ENCODE assay signal across 8 mouse cellular contexts in genomic region chr1:36744268-36744944, GRCm38 (mm10). TPM values are rescaled to one million over a fixed set of nuclear protein-coding genes. Genes with fewer than 3 reads are reported as not detected.
DNase-seq lines count a peak whose midpoint lies in the region; ATAC-seq and TF ChIP-seq lines count a peak whose summit lies in the region.

No protein-coding gene starts in this region.

- ATAC-seq in midbrain, embryonic 12.5 days (ENCODE audit: low FRiP score, low read depth) = peak; percentile 78

- no peaks in the 10 kb centered on the region for H3K79me2 ChIP-seq in heart, adult 2 months (replicated peaks; ENCODE audit: control insufficient read depth, insufficient read depth, low read length)

- H3K36me3 ChIP-seq in heart, adult 2 months (ENCODE audit: control insufficient read depth, insufficient read depth, low read length) = no peaks in the 10 kb centered on the region
- H3K36me3 ChIP-seq in kidney, adult 2 months (ENCODE audit: control insufficient read depth, insufficient read depth, low read length) = no peaks in the 10 kb centered on the region
- H3K36me3 ChIP-seq in limb, embryonic 10.5 days = no peaks in the 10 kb centered on the region
- no peaks in the 10 kb centered on the region for H3K36me3 ChIP-seq in midbrain, embryonic 12.5 days
- no peaks in the 10 kb centered on the region for H3K36me3 ChIP-seq in small intestine, adult 2 months (ENCODE audit: control insufficient read depth, insufficient read depth, low read length)

- 27% methylated on average over 17 of the region's 17 CpGs for WGBS in heart, adult 2 months
- WGBS in kidney, adult 2 months = 21% methylated on average over 17 of the region's 17 CpGs
- 29% methylated on average over 17 of the region's 17 CpGs for WGBS in limb, embryonic 10.5 days
- 25% methylated on average over 17 of the region's 17 CpGs for WGBS in midbrain, embryonic 12.5 days
- 19% methylated on average over 17 of the region's 17 CpGs for WGBS in small intestine, adult 2 months

- no peaks in the 10 kb centered on the region; the same call in 1 of the 2 replicates for H3K4me1 ChIP-seq in heart, adult 2 months (ENCODE audit: control insufficient read depth, insufficient read depth, low read length)
- no peaks in the 10 kb centered on the region for H3K4me1 ChIP-seq in kidney, adult 2 months (ENCODE audit: control insufficient read depth, insufficient read depth, low read length)
- peaks cover 10% of the 10 kb centered on the region for H3K4me1 ChIP-seq in limb, embryonic 10.5 days
- peaks cover 9% of the 10 kb centered on the region for H3K4me1 ChIP-seq in midbrain, embryonic 12.5 days
- H3K4me1 ChIP-seq in small intestine, adult 2 months (ENCODE audit: control insufficient read depth, insufficient read depth, insufficient read length, low read length) = no peaks in the 10 kb centered on the region

- intact Hi-C loops in heart, adult 2 months (cut with DNase I) = no loop called here

- H3K27ac ChIP-seq in heart, adult 2 months = no peak overlapping the region
- no peak overlapping the region for H3K27ac ChIP-seq in kidney, adult 2 months (ENCODE audit: insufficient read depth, low read depth, low read length)
- no peak overlapping the region for H3K27ac ChIP-seq in limb, embryonic 10.5 days
- no peak overlapping the region for H3K27ac ChIP-seq in midbrain, embryonic 12.5 days (replicated peaks)
- no peak overlapping the region for H3K27ac ChIP-seq in small intestine, adult 2 months (ENCODE audit: insufficient read depth, low read depth, low read length)

- H3K4me3 ChIP-seq in heart, adult 2 months = no peak overlapping the region
- H3K4me3 ChIP-seq in kidney, adult 2 months (ENCODE audit: insufficient read depth, low read depth, low read length) = no peak overlapping the region
- peak overlapping the region; percentile 17; the same call in 1 of the 2 replicates for H3K4me3 ChIP-seq in limb, embryonic 10.5 days
- peak overlapping the region; percentile 32 for H3K4me3 ChIP-seq in midbrain, embryonic 12.5 days
- H3K4me3 ChIP-seq in small intestine, adult 2 months (ENCODE audit: low read depth, low read length) = peak overlapping the region; percentile 31

- TF ChIP-seq CTCF in heart, adult 2 months (IDR thresholded peaks at IDR 0.05) = peak; percentile 81
- TF ChIP-seq CTCF in kidney, adult 2 months (conservative IDR thresholded peaks at IDR 0.05; ENCODE audit: insufficient read depth, insufficient read length, low read depth, low read length) = peak; percentile 81
- TF ChIP-seq CTCF in small intestine, adult 2 months (IDR thresholded peaks at IDR 0.05; ENCODE audit: extremely low read depth, insufficient read length, insufficient replicate concordance, low read depth, low read length) = peak; percentile 71; the same call in 1 of the 2 replicates

- H3K9ac ChIP-seq in heart, adult 2 months (ENCODE audit: low read depth, low read length) = no peak overlapping the region
- H3K9ac ChIP-seq in midbrain, embryonic 12.5 days (replicated peaks) = no peak overlapping the region

- TF ChIP-seq EP300 in heart, adult 2 months (IDR thresholded peaks at IDR 0.05; ENCODE audit: insufficient read depth, low read depth, low read length) = no peak

- DNase-seq in urinary bladder, adult 18-20 months (ENCODE audit: low spot score in 2 of 2) = peak; percentile 40 to 75
- DNase-seq in urinary bladder, postnatal 10 days (ENCODE audit: low spot score) = no peak
- DNase-seq in embryo, embryonic 9.5 days (ENCODE audit: extremely low spot score) = peak; percentile 61
- peak; percentile 48 to 68 for DNase-seq in heart, adult 2 months
- DNase-seq in kidney, adult 2 months = peak; percentile 71
- DNase-seq in limb, embryonic 10.5 days (ENCODE audit: low spot score) = peak; percentile 80

- H3K27me3 ChIP-seq in heart, adult 2 months (ENCODE audit: control insufficient read depth, insufficient read depth, low read length) = no peaks in the 10 kb centered on the region
- no peaks in the 10 kb centered on the region for H3K27me3 ChIP-seq in kidney, adult 2 months (replicated peaks; ENCODE audit: control insufficient read depth, insufficient read depth, low read length)
- H3K27me3 ChIP-seq in limb, embryonic 10.5 days (ENCODE audit: low read depth, poor library complexity, severe bottlenecking) = peaks cover 36% of the 10 kb centered on the region; the same call in 1 of the 2 replicates
- 0 out of 2 replicates have a peak, but pooled peaks cover 5% of the 10 kb centered on the region for H3K27me3 ChIP-seq in midbrain, embryonic 12.5 days
- peaks cover 8% of the 10 kb centered on the region; the same call in 1 of the 2 replicates for H3K27me3 ChIP-seq in small intestine, adult 2 months (ENCODE audit: control insufficient read depth, insufficient read depth, low read length)

- no peak for TF ChIP-seq POLR2A in heart, adult 2 months (IDR thresholded peaks at IDR 0.05; ENCODE audit: insufficient read depth, low read depth, low read length)
- no peak for TF ChIP-seq POLR2A in kidney, adult 2 months (IDR thresholded peaks at IDR 0.05; ENCODE audit: low read depth, low read length)
- TF ChIP-seq POLR2A in small intestine, adult 2 months (IDR thresholded peaks at IDR 0.05; ENCODE audit: low read depth, low read length) = no peak

- H3K4me2 ChIP-seq in midbrain, embryonic 12.5 days (replicated peaks) = peak overlapping the region; percentile 45

- H3K9me3 ChIP-seq in limb, embryonic 10.5 days (replicated peaks) = no peaks in the 10 kb centered on the region
- H3K9me3 ChIP-seq in midbrain, embryonic 12.5 days = no peaks in the 10 kb centered on the region

RNA-seq across cellular contexts. Expression of gene Zap70, which starts 17.2 kb away (rescaled TPM):
- total RNA-seq in heart, adult 2 months (2021) = under 1 TPM; 0.32 to 0.34 TPM
- polyA plus RNA-seq in heart, adult 2 months (2012; rRNA removed) = 0.47 TPM in 2 replicates
- polyA plus RNA-seq in kidney, adult 2 months (2012; rRNA removed) = 0.60 and 3.2 TPM in 2 replicates
- polyA plus RNA-seq in limb, embryonic 10.5 days (2016; fragmentation: Nextera tagmentation; extraction: Ambion mirVana) = 0.36 TPM in 1 of 2 replicates, not detected in the other
- polyA plus RNA-seq in midbrain, embryonic 12.5 days (2016; fragmentation: Nextera tagmentation; extraction: Ambion mirVana) = 0.24 and 0.26 TPM in 2 replicates
- polyA plus RNA-seq in small intestine, adult 2 months (2012; rRNA removed) = 7.1 and 13.1 TPM in 2 replicates

RNA-seq across cellular contexts. Expression of gene Actr1b, which starts 30.2 kb away (rescaled TPM):
- total RNA-seq in heart, adult 2 months (2021) = 10 to 100 TPM; 89.8 to 98.1 TPM
- 94.8 and 122 TPM in 2 replicates for polyA plus RNA-seq in heart, adult 2 months (2012; rRNA removed)
- polyA plus RNA-seq in kidney, adult 2 months (2012; rRNA removed) = 130 and 141 TPM in 2 replicates
- 155 and 156 TPM in 2 replicates for polyA plus RNA-seq in limb, embryonic 10.5 days (2016; fragmentation: Nextera tagmentation; extraction: Ambion mirVana)
- 109 and 118 TPM in 2 replicates for polyA plus RNA-seq in midbrain, embryonic 12.5 days (2016; fragmentation: Nextera tagmentation; extraction: Ambion mirVana)
- 61.6 and 81.6 TPM in 2 replicates for polyA plus RNA-seq in small intestine, adult 2 months (2012; rRNA removed)

RNA-seq across cellular contexts. Expression of gene 4933424G06Rik, which starts 34.5 kb away (rescaled TPM):
- not detected for total RNA-seq in heart, adult 2 months (2021)
- polyA plus RNA-seq in heart, adult 2 months (2012; rRNA removed) = not detected in 2 replicates
- not detected in 2 replicates for polyA plus RNA-seq in kidney, adult 2 months (2012; rRNA removed)
- not detected in 2 replicates for polyA plus RNA-seq in limb, embryonic 10.5 days (2016; fragmentation: Nextera tagmentation; extraction: Ambion mirVana)
- 0.27 TPM in 2 replicates for polyA plus RNA-seq in midbrain, embryonic 12.5 days (2016; fragmentation: Nextera tagmentation; extraction: Ambion mirVana)
- polyA plus RNA-seq in small intestine, adult 2 months (2012; rRNA removed) = not detected in 2 replicates

RNA-seq across cellular contexts. Expression of gene Cox5b, which starts 53.2 kb away (rescaled TPM):
- total RNA-seq in heart, adult 2 months (2021) = 1,000 to 10,000 TPM; 2,054 to 2,380 TPM
- 1,765 and 1,963 TPM in 2 replicates for polyA plus RNA-seq in heart, adult 2 months (2012; rRNA removed)
- polyA plus RNA-seq in kidney, adult 2 months (2012; rRNA removed) = 1,291 and 1,565 TPM in 2 replicates
- 535 and 559 TPM in 2 replicates for polyA plus RNA-seq in limb, embryonic 10.5 days (2016; fragmentation: Nextera tagmentation; extraction: Ambion mirVana)
- 466 and 473 TPM in 2 replicates for polyA plus RNA-seq in midbrain, embryonic 12.5 days (2016; fragmentation: Nextera tagmentation; extraction: Ambion mirVana)
- polyA plus RNA-seq in small intestine, adult 2 months (2012; rRNA removed) = 1,137 and 1,468 TPM in 2 replicates

Comparison
In these comparisons a context has a peak if more than half of its experiments do, and no peak if none do; other contexts are left out.
1. H3K4me3 ChIP-seq: peak in limb, embryonic 10.5 days (single experiment), midbrain, embryonic 12.5 days (single experiment) and small intestine, adult 2 months (single experiment); none in heart, adult 2 months (single experiment) and kidney, adult 2 months (single experiment).
2. Peak in every context shown above with its lines, with median percentiles within 50 percentile points of each other: CTCF ChIP-seq.